Mouse (Mus musculus): ENCODE measurements around the gene Ints6l. TPM values are rescaled to one million over a fixed set of nuclear protein-coding genes. Genes with fewer than 3 reads are reported as not detected.

Ints6l gene
- polyA plus RNA-seq (2016; fragmentation: Nextera tagmentation; extraction: Ambion mirVana) = 22.9 and 25.5 TPM in 2 replicates

- Histone ChIP-seq H3K4me2 (peak within 1 kb of the TSS; percentile 56), H3K27ac (peak within 1 kb of the TSS; percentile 95), H3K36me3 (replicated peaks) (no peaks in the 10 kb centered on the region), H3K27me3 (no peaks in the 10 kb centered on the region), H3K4me1 (no peaks in the 10 kb centered on the region), H3K9me3 (no peaks in the 10 kb centered on the region), H3K9ac (peak within 1 kb of the TSS; percentile 72), H3K4me3 (replicated peaks) (peak within 1 kb of the TSS; percentile 57)
- WGBS = 12% methylated on average over 20 of the region's 22 CpGs
- ATAC-seq (ENCODE audit: low FRiP score) = peak; percentile 88
Measured at GRCm38 (mm10) chrX:56454671-56455371, at the start of gene Ints6l. Gene Ints6l (plus strand): TSS chrX:56454857.

- ATAC-seq (ENCODE audit: low FRiP score) = no peak
- Histone ChIP-seq H3K36me3 (replicated peaks) (no peaks in the 10 kb centered on the region), H3K27ac (no peak overlapping the region), H3K4me1 (no peaks in the 10 kb centered on the region), H3K27me3 (no peaks in the 10 kb centered on the region), H3K9ac (no peak overlapping the region), H3K9me3 (no peaks in the 10 kb centered on the region), H3K4me2 (no peak overlapping the region), H3K4me3 (replicated peaks) (no peak overlapping the region)
- WGBS = 50% methylated on average over 1 of the region's 1 CpGs
Measured at GRCm38 (mm10) chrX:56405482-56405881, 49.2 kb upstream of the Ints6l start.

DNA sequence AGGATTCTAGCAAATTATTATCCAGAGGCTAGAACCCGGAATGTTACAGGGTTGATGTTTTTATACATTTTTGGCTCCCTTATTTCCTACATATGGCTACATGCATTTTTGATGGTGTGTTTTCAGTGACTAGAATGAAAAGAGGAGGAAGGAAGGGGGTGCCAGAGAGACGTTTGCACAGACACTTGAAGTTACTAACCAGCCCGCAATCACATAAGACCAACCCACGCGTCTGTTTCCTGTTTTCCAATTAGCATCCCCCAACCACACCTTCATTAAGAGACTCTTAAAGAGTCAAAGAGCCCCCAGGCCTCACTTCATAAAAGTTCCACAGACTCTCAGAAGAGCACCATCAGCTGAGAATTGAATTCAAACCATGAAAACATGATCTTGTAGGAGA lies 48.5 kb upstream of the Ints6l start:
- Histone ChIP-seq H3K4me2 (no peak overlapping the region), H3K4me1 (no peaks in the 10 kb centered on the region), H3K27me3 (no peaks in the 10 kb centered on the region), H3K9ac (no peak overlapping the region), H3K4me3 (replicated peaks) (no peak overlapping the region), H3K9me3 (no peaks in the 10 kb centered on the region), H3K36me3 (replicated peaks) (no peaks in the 10 kb centered on the region), H3K27ac (no peak overlapping the region)
- ATAC-seq (ENCODE audit: low FRiP score) = no peak
- WGBS = 62% methylated on average over 5 of the region's 5 CpGs

DNA sequence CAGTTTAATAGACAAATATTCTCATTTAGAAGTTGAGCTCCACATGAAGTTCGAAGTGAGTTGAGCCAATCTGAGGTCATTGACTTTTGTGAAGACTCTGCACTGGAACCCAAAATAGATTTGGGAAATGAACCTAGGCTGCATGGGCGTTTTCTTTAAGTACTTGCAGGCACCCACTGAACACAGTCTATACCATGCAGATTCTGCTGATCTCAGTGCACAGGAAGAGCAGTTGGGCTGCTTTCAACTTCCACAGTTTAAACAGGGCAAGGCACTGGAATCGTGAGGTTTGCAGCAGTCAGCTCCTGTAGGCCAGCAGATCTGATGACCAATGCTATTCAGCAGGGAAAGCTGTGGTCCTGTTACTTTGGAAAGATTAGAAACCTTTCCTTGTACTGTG lies 38.4 kb upstream of the Ints6l start:
- no peaks in the 10 kb centered on the region for H3K36me3 ChIP-seq (replicated peaks)
- 73% methylated on average over 3 of the region's 3 CpGs for WGBS

GRCm38 (mm10) chrX:56417541-56417940 lies 37.1 kb upstream of the Ints6l start:
- H3K4me2 ChIP-seq = no peak overlapping the region
- H3K9ac ChIP-seq = no peak overlapping the region
- no peak for ATAC-seq (ENCODE audit: low FRiP score)
- no peak overlapping the region for H3K4me3 ChIP-seq (replicated peaks)
- H3K9me3 ChIP-seq = no peaks in the 10 kb centered on the region
- no peaks in the 10 kb centered on the region for H3K4me1 ChIP-seq
- WGBS = 67% methylated on average over 4 of the region's 4 CpGs
- H3K36me3 ChIP-seq (replicated peaks) = no peaks in the 10 kb centered on the region
- H3K27ac ChIP-seq = no peak overlapping the region
- H3K27me3 ChIP-seq = no peaks in the 10 kb centered on the region

More for the DNA sequence above, 38.4 kb upstream of the Ints6l start:
- H3K9me3 ChIP-seq = no peaks in the 10 kb centered on the region
- H3K4me1 ChIP-seq = no peaks in the 10 kb centered on the region
- no peak for ATAC-seq (ENCODE audit: low FRiP score)
- H3K27ac ChIP-seq = no peak overlapping the region
- no peak overlapping the region for H3K4me2 ChIP-seq
- H3K9ac ChIP-seq = no peak overlapping the region
- H3K4me3 ChIP-seq (replicated peaks) = no peak overlapping the region
- no peaks in the 10 kb centered on the region for H3K27me3 ChIP-seq

DNA sequence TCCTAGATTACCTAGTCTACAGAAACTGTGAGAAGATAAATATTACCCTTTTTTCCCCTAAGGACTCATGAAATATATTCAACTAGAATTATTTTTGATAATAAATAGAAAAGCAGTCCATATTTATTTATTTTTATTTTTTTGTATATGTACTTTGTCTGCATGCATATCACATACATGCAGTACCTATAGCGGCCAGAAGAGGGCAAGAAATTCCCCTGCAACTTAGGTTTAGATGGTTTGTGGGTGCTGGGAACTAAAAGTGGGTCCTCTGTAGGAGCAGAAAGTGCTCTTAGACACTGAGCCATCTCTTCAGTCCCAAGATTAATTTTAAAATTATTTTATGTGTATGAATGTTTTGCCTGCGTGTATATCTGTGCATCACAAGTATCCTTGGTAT lies 24.1 kb upstream of the Ints6l start:
- 53% methylated on average over 2 of the region's 2 CpGs for WGBS
- H3K4me2 ChIP-seq = no peak overlapping the region

GRCm38 (mm10) chrX:56435758-56436283 lies 18.8 kb upstream of the Ints6l start:
- H3K9me3 ChIP-seq = no peaks in the 10 kb centered on the region
- ATAC-seq (ENCODE audit: low FRiP score) = no peak
- no peak overlapping the region for H3K27ac ChIP-seq
- no peaks in the 10 kb centered on the region for H3K27me3 ChIP-seq
- H3K4me2 ChIP-seq = no peak overlapping the region
- no peaks in the 10 kb centered on the region for H3K4me1 ChIP-seq
- no peak overlapping the region for H3K9ac ChIP-seq
- H3K36me3 ChIP-seq (replicated peaks) = no peaks in the 10 kb centered on the region
- no peak overlapping the region for H3K4me3 ChIP-seq (replicated peaks)
- 70% methylated on average over 7 of the region's 7 CpGs for WGBS

More for the DNA sequence above, 24.1 kb upstream of the Ints6l start:
- no peak for ATAC-seq (ENCODE audit: low FRiP score)
- H3K27me3 ChIP-seq = no peaks in the 10 kb centered on the region
- no peaks in the 10 kb centered on the region for H3K36me3 ChIP-seq (replicated peaks)
- H3K4me1 ChIP-seq = no peaks in the 10 kb centered on the region
- H3K4me3 ChIP-seq (replicated peaks) = no peak overlapping the region
- H3K9ac ChIP-seq = no peak overlapping the region
- no peaks in the 10 kb centered on the region for H3K9me3 ChIP-seq
- no peak overlapping the region for H3K27ac ChIP-seq

DNA sequence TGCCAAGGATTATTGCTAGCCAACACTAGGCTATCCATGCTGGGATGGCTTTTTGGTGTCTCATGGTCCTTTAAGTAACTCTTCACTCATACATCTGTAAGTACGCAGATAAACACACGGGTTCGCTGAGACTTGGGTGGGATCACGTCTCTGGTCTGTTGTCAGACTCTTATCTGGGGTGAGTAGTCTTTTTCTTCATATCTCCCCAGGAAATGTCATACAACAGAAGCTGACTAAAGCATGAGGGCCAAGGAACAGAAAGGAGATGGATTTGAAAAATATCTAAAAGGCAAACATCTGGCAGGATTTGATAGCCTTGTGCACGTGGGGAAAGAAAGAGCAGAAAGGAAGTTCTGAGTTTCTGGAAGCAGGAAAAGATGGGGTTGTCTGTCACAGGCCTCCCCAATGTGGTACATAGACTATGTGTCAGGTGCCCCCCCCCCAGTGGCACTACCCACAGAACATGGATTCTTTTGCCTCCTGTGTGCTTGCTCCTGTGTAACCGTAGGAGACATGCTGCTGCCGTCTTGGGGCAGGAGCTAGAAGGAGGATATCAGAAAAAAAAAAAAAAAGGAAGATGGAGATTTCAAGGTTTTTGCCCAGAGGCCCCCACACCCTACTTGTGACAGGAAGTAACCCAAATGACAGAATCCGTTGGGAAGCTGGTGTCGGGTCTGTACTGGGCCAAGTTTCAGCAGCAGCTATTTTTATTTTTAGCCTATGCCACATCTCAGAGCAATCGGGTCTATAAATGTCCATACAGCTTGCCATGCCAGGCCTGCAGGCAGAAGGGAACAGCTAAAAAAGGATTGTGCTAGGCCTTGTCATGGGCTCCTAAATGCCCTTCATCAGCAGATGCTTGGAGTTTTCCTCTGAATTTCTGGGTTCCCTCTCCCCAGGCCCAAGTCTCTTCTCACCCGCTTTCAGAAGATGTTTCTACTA lies 7.9 kb upstream of the Ints6l start:
- Histone ChIP-seq H3K27ac (no peak overlapping the region), H3K4me2 (no peak overlapping the region), H3K36me3 (replicated peaks) (no peaks in the 10 kb centered on the region), H3K9ac (no peak overlapping the region), H3K4me3 (replicated peaks) (no peak overlapping the region), H3K27me3 (no peaks in the 10 kb centered on the region), H3K9me3 (no peaks in the 10 kb centered on the region), H3K4me1 (no peaks in the 10 kb centered on the region)
- 86% methylated on average over 11 of the region's 11 CpGs for WGBS
- no peak for ATAC-seq (ENCODE audit: low FRiP score)

DNA sequence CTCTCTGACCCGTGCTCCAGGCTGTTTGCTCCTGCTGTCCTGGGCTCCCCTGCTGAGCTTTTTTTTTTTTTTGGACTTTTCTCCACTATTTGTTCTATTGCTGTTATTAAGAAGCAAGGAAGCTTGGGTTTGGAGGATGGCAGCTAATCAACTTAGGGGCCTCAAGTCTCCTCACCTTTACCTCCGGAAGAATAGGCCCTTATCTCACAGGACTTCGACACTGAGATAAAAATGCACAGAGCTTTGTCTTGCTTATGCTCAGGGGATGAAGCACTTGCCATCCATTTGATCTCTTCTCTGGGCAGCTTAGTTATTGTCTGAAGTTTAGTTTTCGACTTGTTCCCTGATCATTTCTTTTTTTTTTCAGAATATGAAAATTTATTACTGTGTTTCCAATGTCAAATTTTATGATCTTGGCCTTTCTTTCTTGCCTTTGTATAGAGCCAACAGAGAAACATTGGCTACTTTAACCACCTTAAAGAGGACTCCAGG lies 7.1 kb upstream of the Ints6l start, which contains the start of gene Gm2174:
Gene Gm2174 (plus strand): TSS at position 442 of the 492 bp plus-strand sequence.
- Histone ChIP-seq H3K4me2 (no peak within 1 kb of the TSS), H3K9ac (no peak within 1 kb of the TSS)

GRCm38 (mm10) chrX:56455372-56456246 lies 952 bp downstream of the Ints6l start:
- Histone ChIP-seq H3K27me3 (no peaks in the 10 kb centered on the region), H3K4me1 (no peaks in the 10 kb centered on the region), H3K9me3 (no peaks in the 10 kb centered on the region), H3K27ac (peak overlapping the region; percentile 95), H3K9ac (peak overlapping the region; percentile 72), H3K4me2 (peak overlapping the region; percentile 56), H3K4me3 (replicated peaks) (peak overlapping the region; percentile 57), H3K36me3 (replicated peaks) (no peaks in the 10 kb centered on the region)
- 10% methylated on average over 43 of the region's 65 CpGs for WGBS
- ATAC-seq (ENCODE audit: low FRiP score) = peak; percentile 95

More for the DNA sequence above, 7.1 kb upstream of the Ints6l start, which contains the start of gene Gm2174:
- no peak for ATAC-seq (ENCODE audit: low FRiP score)
- 72% methylated on average over 4 of the region's 4 CpGs for WGBS
- no peaks in the 10 kb centered on the region for H3K27me3 ChIP-seq
- no peak within 1 kb of the TSS for H3K4me3 ChIP-seq (replicated peaks)
- no peaks in the 10 kb centered on the region for H3K36me3 ChIP-seq (replicated peaks)
- no peaks in the 10 kb centered on the region for H3K4me1 ChIP-seq
- no peak within 1 kb of the TSS for H3K27ac ChIP-seq
- H3K9me3 ChIP-seq = no peaks in the 10 kb centered on the region

DNA sequence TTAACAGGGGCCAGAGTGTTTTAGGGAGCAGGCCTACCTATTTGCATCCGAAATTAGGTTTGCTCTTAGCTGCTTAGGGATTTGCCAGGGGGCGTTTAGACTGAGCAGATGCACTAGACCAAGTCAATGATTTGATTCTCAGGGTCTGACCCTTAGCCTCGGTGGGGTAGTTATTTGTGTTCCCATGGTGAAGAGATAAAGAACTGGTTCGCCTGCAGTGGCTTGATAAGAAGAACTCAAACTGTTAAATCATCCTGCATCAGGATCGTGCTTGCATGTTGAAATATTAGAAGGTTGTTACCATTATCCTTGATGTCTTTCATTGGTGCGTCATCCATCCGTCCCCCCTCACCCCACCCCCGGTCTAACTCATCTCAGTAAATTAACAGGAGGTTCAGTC lies 1.7 kb downstream of the Ints6l start:
- ATAC-seq (ENCODE audit: low FRiP score) = peak; percentile 49
- Histone ChIP-seq H3K9ac (peak overlapping the region; percentile 42), H3K27me3 (no peaks in the 10 kb centered on the region), H3K4me3 (replicated peaks) (peak overlapping the region; percentile 57), H3K27ac (peak overlapping the region; percentile 95), H3K4me2 (peak overlapping the region; percentile 56), H3K4me1 (no peaks in the 10 kb centered on the region), H3K9me3 (no peaks in the 10 kb centered on the region), H3K36me3 (replicated peaks) (no peaks in the 10 kb centered on the region)
- 23% methylated on average over 8 of the region's 8 CpGs for WGBS
